Mouse (Mus musculus): ENCODE results near the gene Perp. TPM values are rescaled to one million over a fixed set of nuclear protein-coding genes. Genes with fewer than 3 reads are reported as not detected.

Perp gene
- polyA plus RNA-seq (2012; rRNA removed; ENCODE audit: low replicate concordance), result 1.3 and 22.4 TPM in 2 replicates

GRCm38 (mm10) chr10:18844441-18845286 lies at the start of gene Perp:
Perp (plus strand) TSS chr10:18845020.

Other genes with a start within 250 kb of the Perp start
- 0.01 and 0.35 TPM in 2 replicates for gene Arfgef3, start 101.1 kb upstream of the Perp start, polyA plus RNA-seq (2012; rRNA removed; ENCODE audit: low replicate concordance)
- not detected in 2 replicates for gene Gm4922, start 58.2 kb upstream of the Perp start, polyA plus RNA-seq (2012; rRNA removed; ENCODE audit: low replicate concordance)
- gene Tnfaip3, start 170.6 kb downstream of the Perp start, polyA plus RNA-seq (2012; rRNA removed; ENCODE audit: low replicate concordance), result 3.3 and 4.9 TPM in 2 replicates

All from subcutaneous adipose tissue, adult 2 months (tissue).